Mouse (Mus musculus) heart, postnatal 10 days (tissue): Measurements from ENCODE around the gene Gucd1. TPM values are rescaled to one million over a fixed set of nuclear protein-coding genes. Genes with fewer than 3 reads are reported as not detected.
"Not testable (repeated sequence)": the region's sequence is repeated elsewhere in the genome, so short reads cannot be mapped to it uniquely, and the experiment has no call there.

Experiments
- DNase-seq, 2 experiments: peaks; one replicate each; pipeline ENCODE4 v3.0.0; 2021
- intact Hi-C: fragments of 180-260 bp; cut with DNase I; formaldehyde crosslinking; loops from one replicate; pipeline ENCODE4 v1.15.1; 2025
- total RNA-seq, 2 experiments: library from RNA; stranded (reverse); gene quantifications; 2 replicates each; pipeline ENCODE4 v1.2.3; 2021

The Gucd1 gene
- total RNA-seq, 2 experiments from 2014 or later: 42.8 to 44.0 TPM

DNA sequence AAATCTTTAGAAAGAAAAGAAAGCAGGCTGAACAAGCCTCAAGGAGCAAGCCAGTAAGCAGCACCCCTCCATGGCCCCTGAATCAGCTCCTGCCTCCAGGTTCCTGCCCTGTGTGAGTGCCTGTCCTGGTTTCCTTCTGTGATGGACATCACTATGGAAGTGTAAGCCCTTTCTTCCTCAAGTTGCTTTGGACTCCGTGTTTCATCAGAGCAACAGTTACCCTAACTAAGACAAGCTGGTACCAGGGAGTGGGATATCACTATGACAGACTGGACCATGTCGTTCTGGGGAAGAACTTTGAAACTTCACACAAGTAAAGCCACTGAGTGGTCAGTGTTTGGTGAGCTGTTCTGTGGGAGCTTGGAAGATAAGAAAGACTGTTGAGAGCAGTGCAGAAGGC lies 37.8 kb downstream of the Gucd1 start:
- DNase-seq: no peak
- intact Hi-C loops: no loop called here

DNA sequence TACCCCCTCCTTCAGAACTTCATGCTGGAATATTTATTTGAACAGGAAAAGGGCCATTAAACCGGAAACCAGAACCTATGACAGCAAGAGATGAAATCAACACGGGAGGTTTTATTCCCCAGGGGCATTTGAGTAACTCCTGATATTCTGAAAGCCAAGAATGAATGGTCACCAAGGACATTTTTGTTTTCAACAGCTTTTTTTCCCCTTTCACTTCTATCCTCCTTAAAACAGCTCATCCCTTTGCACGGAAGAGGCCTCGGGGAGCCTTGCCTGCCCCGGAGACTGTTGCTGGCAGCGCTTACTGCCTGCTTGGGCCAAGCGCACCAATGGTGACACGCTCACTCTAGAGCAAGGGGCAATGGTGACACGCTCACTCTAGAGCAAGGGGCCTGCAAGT lies 40.7 kb downstream of the Gucd1 start:
- peak; percentile 46 to 54 for DNase-seq
- intact Hi-C loops: no loop called here

DNA sequence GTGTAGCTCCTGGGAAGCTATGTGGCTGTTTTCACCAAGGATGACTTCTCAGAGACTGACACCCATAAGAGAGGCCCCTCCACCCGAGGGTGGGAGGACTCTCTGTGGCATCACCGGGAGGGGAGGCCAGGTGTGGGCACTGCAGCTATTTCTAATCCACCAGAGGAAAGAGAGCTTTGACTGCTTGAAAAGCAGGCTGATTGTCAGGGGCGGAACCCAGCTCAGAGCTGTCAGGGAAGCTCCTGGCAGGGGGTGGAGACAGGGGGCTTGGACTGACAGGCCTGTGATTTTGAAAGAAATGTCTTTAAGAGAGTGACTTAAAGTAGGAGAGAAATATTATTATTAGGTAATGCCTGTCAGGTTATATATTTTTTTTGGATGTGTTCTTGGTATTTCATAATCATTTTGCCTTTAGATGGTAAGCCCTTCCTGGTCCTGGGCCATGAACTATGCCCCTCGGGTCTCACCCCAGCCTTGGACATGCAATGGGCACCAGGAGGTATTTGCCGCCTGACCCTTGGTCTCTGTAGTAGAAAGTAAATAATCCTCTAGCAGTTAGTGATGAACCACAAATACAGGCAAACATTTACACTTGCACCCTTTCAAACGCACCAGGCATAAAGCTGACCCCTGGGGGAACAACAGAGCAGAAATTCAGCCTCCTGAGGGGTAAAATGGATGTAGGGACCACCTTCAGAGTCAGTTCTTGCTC lies 42.5 kb downstream of the Gucd1 start:
- DNase-seq, intact Hi-C loops: not testable (repeated sequence)

DNA sequence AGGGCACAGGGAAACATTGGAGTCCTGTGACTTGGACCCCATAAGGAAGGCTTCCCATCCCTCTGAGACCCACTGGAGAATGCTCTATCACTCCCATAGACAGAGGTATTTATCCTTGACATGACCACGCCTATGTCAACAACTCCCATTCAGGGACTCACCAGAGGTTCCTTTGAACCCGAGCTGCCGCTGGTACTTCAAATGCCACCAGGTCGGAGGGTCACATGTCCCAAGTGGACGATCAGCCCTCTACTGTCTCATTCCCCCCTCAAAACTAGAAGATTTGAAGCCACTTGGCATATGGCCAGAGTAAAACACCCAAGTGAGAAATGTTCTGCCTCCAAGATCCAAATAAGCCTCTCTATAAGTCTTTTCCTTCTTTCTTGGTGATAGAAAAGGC lies 43.2 kb downstream of the Gucd1 start:
- intact Hi-C loops: no loop called here
- DNase-seq: no peak

DNA sequence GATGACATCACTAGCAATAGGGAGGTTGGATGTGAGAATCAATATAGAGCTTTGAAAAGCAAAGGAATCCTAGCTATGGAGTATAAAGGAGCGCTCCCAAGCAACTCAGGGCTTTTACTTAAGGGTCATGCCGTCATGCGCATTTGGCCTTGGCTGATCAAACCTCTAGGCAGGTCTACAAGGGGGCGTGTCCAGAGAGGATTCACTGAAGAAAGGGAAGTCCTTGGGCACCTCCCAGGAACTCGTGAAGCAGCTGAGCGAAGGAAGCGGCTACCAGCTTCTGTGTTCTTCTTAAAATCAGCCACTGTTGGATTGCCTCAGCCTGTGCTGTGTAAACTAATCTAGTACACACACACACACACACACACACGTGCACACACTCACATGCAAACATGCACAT lies 44.4 kb downstream of the Gucd1 start:
- DNase-seq: no peak
- intact Hi-C loops: no loop called here

DNA sequence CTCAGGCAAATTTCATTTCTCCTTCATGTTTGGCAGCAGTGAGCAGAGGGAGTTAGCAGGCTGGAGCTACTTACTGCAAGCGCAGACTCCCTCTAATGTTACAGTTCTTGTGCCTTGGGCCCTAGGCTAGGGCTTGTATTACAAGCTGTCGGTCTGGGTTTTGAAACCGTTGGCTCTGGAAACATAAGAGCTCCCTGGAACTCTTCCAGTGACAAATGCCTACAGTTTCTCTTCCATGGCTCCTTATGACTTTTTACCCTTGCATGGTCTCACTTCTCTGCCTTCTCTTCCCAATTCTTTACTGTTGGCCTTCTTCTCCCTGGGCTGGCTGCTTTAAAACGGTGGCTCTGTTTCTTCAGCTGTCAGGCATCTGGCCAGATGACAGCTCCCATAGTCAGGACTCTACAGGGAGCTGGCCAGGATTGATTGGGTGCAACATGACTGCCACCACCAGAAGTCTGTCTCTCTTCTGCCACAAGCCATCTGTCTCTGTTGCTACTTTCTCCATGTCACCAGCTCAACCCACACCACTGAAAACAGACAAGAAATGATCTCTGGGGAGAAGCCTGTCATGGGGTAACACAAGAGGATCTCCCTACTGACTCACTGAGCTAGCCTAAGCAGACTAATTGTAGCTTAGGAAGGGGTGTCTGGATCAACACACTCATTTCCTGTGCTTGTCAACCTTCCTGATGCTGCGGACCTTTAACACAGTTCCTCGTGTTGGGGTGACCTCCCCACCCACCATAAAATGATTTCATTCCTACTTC lies 51.8 kb downstream of the Gucd1 start:
- DNase-seq: peak; percentile 55 to 60
- intact Hi-C loops: no loop called here

DNA sequence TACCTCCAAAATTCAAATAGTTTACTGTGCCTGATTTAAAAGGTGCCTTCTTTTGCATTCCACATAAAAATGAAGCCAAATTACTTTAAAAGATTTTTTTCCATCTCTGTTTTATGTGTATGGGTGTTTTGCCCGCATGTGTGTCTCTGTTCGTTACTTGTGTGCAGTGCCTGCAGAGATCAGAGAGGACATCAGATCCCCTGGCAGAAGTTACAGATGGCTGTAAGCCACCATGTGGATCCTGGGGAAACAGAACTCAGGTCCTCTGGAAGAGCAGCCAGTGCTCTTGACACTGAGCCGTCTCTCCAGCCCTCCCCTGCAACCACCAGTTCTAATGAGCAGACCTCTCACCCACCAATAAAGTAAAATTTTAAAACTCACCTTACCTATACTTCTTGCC lies 55.0 kb downstream of the Gucd1 start:
- DNase-seq: no peak
- intact Hi-C loops: no loop called here

DNA sequence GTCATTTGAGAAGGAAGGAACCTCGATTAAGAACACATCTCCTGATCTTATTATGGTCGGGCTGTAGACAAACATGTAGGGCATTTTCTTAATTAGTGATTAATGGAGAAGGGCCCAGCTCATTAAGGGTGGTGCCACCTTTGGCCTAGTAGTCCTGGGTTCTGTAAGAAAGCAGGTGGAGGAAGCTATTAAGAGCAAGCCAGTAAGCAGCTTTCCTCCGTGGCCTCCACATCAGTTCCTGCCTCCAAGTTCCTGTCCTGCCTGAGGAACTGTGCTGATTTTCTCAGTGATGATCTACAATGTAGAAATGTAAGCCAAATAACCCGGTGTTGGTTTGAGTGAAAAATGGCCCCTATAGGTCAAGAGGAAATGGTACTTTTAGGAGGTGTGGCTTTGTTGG lies 59.4 kb downstream of the Gucd1 start:
- intact Hi-C loops: no loop called here
- DNase-seq: no peak

DNA sequence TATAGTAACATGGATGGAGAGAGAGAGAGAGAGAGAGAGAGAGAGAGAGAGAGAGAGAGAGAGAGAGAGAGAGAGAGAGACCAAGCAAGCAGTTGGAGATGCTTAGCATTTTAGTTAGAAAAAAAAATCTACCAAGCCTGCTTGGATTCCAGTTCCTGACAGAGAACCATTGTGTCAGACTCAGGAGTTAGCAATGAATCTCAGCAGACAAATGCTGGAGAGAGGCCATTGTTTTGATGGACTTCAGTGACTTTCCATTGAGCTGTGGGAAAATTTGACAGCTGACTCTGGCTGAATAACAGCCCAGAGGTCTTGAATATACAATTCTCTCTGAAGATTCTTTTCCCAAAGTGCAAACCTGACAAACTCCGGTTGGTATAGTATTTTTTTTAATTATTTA lies 59.9 kb downstream of the Gucd1 start:
- peak in 1 of 2 experiments; percentile 54 for DNase-seq
- intact Hi-C loops: no loop called here

DNA sequence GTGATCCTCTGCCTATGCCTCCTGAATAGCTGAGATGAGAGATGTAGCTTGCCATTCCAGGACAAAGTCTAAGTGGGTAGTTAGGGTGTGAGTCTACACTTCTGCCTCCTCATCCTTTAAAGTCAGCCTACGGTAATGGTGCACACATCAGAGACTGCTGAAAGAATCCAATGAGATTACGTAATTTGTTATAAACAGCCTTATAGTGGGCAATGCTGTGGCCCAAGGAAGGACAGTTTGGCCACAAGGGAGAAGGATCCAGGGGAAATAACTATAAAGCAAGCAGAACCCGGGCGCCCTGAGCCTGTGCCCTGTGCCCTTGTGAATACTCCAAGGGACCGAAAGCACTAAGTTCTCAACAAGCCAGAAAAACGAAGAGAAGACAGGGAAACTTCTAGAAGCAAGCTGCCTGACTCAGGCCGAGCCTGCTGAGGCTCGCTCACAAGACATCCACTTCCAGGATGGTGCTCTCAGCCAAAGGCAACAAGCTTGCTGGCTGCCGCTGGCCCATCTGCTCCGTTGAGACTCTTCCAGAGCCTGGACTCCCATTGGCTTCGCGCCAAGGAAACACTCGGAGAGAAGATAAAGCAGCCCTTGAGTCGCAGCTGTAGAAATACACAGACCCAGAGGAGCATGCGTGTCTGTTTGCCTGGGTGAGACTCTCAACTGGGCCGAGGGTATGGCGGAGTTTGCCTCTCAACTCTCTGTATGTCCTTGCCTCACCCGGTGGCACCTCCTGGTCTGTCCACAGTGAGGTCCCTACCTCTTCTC lies 61.5 kb downstream of the Gucd1 start:
- intact Hi-C loops: not testable (repeated sequence)
- peak; percentile 45 to 55 for DNase-seq

DNA sequence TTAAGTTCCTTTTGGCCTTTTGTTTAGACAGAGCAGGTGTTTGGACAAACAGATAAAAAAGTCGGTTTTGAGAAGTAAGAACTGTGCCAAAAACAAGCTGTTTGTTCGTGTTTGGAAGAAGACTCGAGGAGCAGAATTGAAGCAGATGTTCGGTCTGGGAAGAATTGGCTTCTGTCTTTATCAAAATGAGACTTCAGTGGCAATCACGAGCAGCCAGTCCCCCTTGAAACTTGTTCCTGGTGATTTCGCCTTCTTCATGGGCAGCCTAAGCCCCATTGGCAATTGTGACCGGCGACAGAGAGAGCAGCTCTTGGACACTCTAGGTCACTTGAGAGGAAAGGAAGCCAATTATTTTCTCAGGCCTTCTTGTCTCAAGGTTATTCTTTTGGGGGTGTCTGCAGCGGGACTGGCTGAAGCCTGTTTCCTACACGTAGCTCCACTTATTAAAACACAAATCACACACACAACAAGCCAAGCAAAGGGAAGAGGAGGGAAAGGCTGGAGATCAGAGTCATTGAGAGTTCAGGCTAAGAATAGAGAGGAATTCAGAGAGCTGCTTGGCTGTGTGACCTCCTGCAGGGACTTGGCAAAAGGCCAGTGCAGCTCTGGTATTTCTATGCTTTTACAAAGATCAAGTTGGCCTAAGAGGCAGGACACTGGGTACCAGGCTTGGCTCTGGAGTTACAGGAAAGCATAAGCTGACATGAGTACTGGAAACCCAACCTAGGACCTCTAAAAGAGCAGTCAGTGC lies 66.6 kb downstream of the Gucd1 start:
- intact Hi-C loops: no loop called here
- peak; percentile 78 to 80 for DNase-seq

DNA sequence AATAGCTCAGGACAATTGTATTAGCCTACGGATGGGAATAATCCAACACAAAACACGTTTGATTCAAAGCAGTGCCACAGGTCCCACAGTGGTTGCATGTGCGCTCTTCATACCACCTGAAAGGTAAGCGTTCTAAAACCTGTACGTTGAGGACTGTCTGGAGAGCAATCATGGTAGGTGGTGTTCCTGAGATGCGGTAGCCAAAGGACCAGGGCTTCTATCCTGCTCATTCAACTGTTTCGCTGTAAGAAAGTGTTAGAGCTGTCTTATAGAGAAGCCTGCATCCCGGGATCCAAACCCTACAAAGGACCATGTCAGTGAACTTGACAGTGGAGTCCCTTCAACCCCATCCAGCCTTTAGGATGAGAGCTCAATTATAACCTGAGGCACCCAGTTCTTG lies 67.4 kb downstream of the Gucd1 start:
- intact Hi-C loops: no loop called here

DNA sequence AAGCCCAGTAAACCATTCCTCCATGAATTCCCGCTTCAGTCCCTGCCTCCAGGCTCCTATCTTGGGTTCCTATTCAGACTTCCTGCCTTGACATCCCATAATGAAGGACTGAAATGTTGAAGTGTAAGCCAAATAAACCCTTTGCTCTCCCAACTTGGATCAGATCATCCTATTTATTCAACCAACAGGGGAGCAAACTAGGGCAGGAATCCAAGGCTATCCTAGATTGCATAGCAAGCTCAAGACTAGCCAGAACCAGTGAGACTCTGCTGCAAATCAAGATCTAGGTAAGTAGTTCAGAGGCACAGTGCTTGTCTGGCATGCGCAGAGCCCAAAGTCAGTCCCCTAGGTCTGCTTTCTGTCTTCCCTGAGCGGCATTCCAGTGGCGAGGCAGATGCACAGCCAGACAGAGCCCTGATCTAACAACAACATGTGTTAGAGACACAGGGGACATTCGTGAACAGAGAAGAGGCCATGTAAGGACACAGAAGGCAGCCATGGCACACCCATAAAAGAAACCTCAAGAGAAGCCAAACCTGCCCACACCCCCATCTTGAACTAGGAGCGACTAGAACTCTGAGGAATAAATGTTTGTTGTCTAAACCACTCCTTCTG lies 68.9 kb downstream of the Gucd1 start:
- intact Hi-C loops: no loop called here
- peak; percentile 45 to 47 for DNase-seq

More for the DNA sequence above, 67.4 kb downstream of the Gucd1 start:
- DNase-seq: no peak

DNA sequence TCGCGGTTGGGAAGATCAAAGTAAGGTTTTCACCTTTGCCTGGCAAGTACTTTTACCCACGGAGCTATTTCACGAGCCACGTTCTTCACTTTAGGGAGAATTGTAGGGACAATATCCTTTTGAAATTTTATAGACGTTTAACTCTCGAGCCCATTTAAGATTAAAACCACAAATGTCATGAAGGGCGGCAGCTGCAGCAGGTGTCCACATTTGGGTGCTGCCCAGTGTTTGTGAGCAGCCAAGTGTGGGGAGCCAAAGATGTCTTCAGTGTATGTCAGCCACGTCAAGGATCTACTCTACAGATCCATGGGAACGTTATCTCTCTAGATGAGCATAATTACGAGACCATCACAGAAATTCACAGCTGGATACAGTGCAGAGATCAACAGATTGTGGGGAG lies 70.3 kb downstream of the Gucd1 start:
- intact Hi-C loops: no loop called here
- DNase-seq: no peak

DNA sequence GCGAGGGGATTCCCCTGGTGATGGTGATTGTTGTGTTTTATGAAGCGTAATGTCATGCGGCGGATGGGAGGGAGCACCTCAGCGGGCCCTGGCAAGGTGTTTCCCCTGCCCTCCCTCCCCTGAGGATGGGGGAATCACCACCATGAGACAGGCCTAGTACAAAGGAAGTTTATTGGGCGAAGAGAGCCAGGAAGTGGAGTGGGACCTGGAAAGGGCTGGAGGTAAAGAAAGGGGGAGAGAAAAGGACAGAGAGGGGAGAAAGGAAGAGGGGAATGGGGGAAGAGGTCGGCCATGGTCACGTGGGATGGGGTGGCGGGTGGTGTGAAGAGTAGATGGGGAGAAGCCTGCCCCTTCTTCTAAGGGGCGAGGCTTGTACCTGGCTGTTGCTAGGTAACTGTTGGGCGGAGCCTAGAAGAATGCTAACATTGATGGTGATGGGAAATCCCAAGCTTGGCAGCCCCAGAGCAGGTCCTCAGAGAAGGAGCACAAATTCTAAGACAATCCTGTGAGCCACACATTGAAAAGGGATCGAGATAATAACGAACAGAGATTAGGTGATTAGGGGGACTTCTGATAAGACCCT lies 71.2 kb downstream of the Gucd1 start:
- peak; percentile 35 for DNase-seq
- intact Hi-C loops: no loop called here

DNA sequence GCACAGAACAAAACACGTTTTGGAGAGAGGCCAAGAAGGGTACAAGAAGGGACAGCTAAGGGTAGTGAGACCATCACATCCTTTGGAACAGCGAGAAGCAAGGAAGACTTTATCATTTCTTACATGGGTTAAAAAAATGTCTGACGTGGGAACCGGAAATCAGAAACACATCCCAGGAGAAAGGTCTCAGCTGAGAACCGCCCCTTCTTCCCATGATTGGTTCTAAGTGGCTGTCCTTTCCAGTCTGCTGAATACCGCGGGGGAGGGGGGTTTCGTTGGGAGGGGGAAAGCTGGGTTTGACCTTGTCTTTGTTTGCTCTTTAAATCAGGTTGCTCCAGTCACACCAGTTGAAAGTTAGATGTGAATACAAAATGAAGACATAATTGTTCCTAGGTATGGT lies 72.7 kb downstream of the Gucd1 start:
- intact Hi-C loops: no loop called here
- DNase-seq: no peak

DNA sequence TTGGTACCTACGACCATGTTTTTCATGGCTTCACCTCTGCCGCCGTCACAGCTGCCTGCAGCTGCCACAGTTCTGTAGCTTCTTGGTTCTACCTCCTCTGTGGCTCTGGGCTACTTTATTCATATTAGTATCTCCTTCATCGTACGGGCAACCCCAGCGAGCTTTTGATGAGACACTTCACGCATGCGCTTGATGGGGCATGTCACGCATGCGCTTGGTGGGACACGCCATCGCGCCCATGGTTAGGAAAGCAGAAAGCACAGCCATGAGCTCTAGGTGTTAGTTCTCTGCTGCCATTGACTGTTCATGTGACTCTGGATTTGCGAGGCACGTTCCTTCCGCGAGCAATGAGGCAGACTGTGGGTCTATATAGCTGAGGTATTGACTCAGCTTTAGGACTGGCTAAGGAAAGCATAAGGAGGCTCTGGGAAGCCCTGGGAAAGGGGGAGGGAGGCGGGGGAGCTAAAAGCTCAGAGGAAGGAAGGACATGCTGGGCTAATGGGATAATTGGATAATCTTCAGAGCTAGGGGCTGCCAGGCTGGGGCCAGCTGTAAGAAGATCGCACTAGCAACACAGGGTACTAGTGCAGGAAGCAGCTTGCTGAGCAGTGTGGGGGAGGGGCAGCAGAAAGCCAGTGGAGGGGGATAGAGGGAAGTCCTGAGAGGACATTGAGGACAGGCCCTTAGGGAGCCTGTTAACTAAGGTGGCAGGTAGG lies 73.5 kb downstream of the Gucd1 start:
- DNase-seq: peak in 1 of 2 experiments; percentile 45
- intact Hi-C loops: no loop called here

DNA sequence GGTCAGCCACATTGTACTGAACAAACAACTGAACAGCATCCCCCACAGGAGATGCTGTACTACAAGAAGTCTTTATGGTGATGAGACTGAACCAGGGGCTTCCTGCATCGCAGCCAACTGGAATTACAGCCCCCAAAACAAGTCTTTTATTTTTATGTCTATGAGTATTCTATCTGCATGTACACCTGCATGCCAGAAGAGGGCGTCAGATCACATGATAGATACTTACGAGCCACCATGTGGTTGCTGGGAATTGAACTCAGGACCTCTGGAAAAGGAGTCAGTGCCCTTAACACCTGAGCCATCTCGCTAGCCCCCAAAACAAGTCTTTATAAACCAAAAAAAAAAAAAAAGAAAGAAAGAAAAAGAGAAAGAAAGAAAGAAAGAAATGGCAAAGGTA lies 74.8 kb downstream of the Gucd1 start:
- intact Hi-C loops: no loop called here
- no peak for DNase-seq

DNA sequence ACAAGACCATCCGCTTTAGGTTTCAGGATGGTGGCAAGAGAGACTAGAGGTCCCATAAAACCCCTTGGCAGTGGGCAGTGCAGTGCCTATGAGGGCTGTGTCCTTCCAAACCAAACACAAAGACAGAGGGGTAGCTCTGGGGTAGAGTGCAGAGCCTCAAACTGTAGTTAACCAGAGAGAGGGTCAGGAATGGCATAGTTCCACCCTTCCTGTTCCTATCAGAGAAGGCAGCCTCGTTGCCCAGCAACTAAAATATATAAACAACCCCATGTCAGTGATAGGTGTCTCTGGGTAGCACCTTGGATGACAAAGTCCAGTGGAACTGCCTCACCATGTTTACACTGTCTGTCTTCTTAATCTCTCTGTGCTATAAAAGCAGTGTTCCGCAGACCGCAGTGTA lies 76.0 kb downstream of the Gucd1 start:
- intact Hi-C loops: no loop called here
- DNase-seq: no peak
